Mouse (Mus musculus): ENCODE data around the gene Nup133. TPM values are rescaled to one million over a fixed set of nuclear protein-coding genes. Genes with fewer than 3 reads are reported as not detected.
A peak's percentile ranks its signal among the peaks of the same experiment; 100 is the strongest.

Nup133 gene
- polyA plus RNA-seq, 1 experiment = 7.9 TPM

- H3K27me3 ChIP-seq (replicated peaks; ENCODE audit: control insufficient read depth, insufficient read depth, low read length) = no peaks in the 10 kb centered on the region
- H3K4me3 ChIP-seq (ENCODE audit: insufficient read depth, low read depth, low read length) = no peak overlapping the region
- H3K4me1 ChIP-seq (ENCODE audit: control insufficient read depth, insufficient read depth, low read length) = no peaks in the 10 kb centered on the region
- DNase-seq = no peak
- no peak overlapping the region for H3K27ac ChIP-seq (ENCODE audit: insufficient read depth, low read depth, low read length)
- TF ChIP-seq POLR2A (IDR thresholded peaks at IDR 0.05; ENCODE audit: low read depth, low read length) (no peak), CTCF (conservative IDR thresholded peaks at IDR 0.05; ENCODE audit: insufficient read depth, insufficient read length, low read depth, low read length) (no peak)
- WGBS = 77% methylated on average over 7 of the region's 7 CpGs
- no peaks in the 10 kb centered on the region for H3K36me3 ChIP-seq (ENCODE audit: control insufficient read depth, insufficient read depth, low read length)
Measured at GRCm38 (mm10) chr8:123865786-123866185, 83.3 kb downstream of the Nup133 start.

- TF ChIP-seq POLR2A (IDR thresholded peaks at IDR 0.05; ENCODE audit: low read depth, low read length) = no peak
- no peak for TF ChIP-seq CTCF (conservative IDR thresholded peaks at IDR 0.05; ENCODE audit: insufficient read depth, insufficient read length, low read depth, low read length)
- WGBS = 68% methylated on average over 4 of the region's 4 CpGs
- no peak for DNase-seq
- Histone ChIP-seq H3K27ac (ENCODE audit: insufficient read depth, low read depth, low read length) (no peak overlapping the region), H3K4me1 (ENCODE audit: control insufficient read depth, insufficient read depth, low read length) (no peaks in the 10 kb centered on the region), H3K4me3 (ENCODE audit: insufficient read depth, low read depth, low read length) (no peak overlapping the region), H3K27me3 (replicated peaks; ENCODE audit: control insufficient read depth, insufficient read depth, low read length) (no peaks in the 10 kb centered on the region), H3K36me3 (ENCODE audit: control insufficient read depth, insufficient read depth, low read length) (no peaks in the 10 kb centered on the region)
Measured at GRCm38 (mm10) chr8:123860386-123860785, 88.7 kb downstream of the Nup133 start.

GRCm38 (mm10) chr8:123859648-123860259, 89.3 kb downstream of the Nup133 start, which contains the start of gene Ccsap:
Ccsap (minus strand) TSS chr8:123860209.
- TF ChIP-seq POLR2A (IDR thresholded peaks at IDR 0.05; ENCODE audit: low read depth, low read length) (no peak), CTCF (conservative IDR thresholded peaks at IDR 0.05; ENCODE audit: insufficient read depth, insufficient read length, low read depth, low read length) (no peak)
- Histone ChIP-seq H3K27ac (ENCODE audit: insufficient read depth, low read depth, low read length) (no peak within 1 kb of the TSS), H3K4me3 (ENCODE audit: insufficient read depth, low read depth, low read length) (peak within 1 kb of the TSS; percentile 65), H3K27me3 (replicated peaks; ENCODE audit: control insufficient read depth, insufficient read depth, low read length) (no peaks in the 10 kb centered on the region), H3K36me3 (ENCODE audit: control insufficient read depth, insufficient read depth, low read length) (no peaks in the 10 kb centered on the region), H3K4me1 (ENCODE audit: control insufficient read depth, insufficient read depth, low read length) (no peaks in the 10 kb centered on the region)
- 2% methylated on average over 48 of the region's 48 CpGs for WGBS
- DNase-seq = no peak

- under 1% methylated on average over 79 of the region's 79 CpGs for WGBS
- DNase-seq = peak; percentile 94
- no peaks in the 10 kb centered on the region for H3K36me3 ChIP-seq (ENCODE audit: control insufficient read depth, insufficient read depth, low read length)
- H3K4me3 ChIP-seq (ENCODE audit: insufficient read depth, low read depth, low read length) = peak overlapping the region; percentile 65
- H3K4me1 ChIP-seq (ENCODE audit: control insufficient read depth, insufficient read depth, low read length) = no peaks in the 10 kb centered on the region
- no peaks in the 10 kb centered on the region for H3K27me3 ChIP-seq (replicated peaks; ENCODE audit: control insufficient read depth, insufficient read depth, low read length)
- H3K27ac ChIP-seq (ENCODE audit: insufficient read depth, low read depth, low read length) = no peak overlapping the region
- TF ChIP-seq CTCF (conservative IDR thresholded peaks at IDR 0.05; ENCODE audit: insufficient read depth, insufficient read length, low read depth, low read length) (no peak), POLR2A (IDR thresholded peaks at IDR 0.05; ENCODE audit: low read depth, low read length) (no peak)
Measured at GRCm38 (mm10) chr8:123858941-123859647, 90.0 kb downstream of the Nup133 start.

GRCm38 (mm10) chr8:123858574-123858940, 90.5 kb downstream of the Nup133 start:
- H3K27ac ChIP-seq (ENCODE audit: insufficient read depth, low read depth, low read length) = no peak overlapping the region
- 5% methylated on average over 17 of the region's 17 CpGs for WGBS
- no peak for DNase-seq
- TF ChIP-seq POLR2A (IDR thresholded peaks at IDR 0.05; ENCODE audit: low read depth, low read length) (no peak), CTCF (conservative IDR thresholded peaks at IDR 0.05; ENCODE audit: insufficient read depth, insufficient read length, low read depth, low read length) (no peak)
- H3K27me3 ChIP-seq (replicated peaks; ENCODE audit: control insufficient read depth, insufficient read depth, low read length) = no peaks in the 10 kb centered on the region
- H3K36me3 ChIP-seq (ENCODE audit: control insufficient read depth, insufficient read depth, low read length) = no peaks in the 10 kb centered on the region
- peak overlapping the region; percentile 65 for H3K4me3 ChIP-seq (ENCODE audit: insufficient read depth, low read depth, low read length)
- H3K4me1 ChIP-seq (ENCODE audit: control insufficient read depth, insufficient read depth, low read length) = no peaks in the 10 kb centered on the region

GRCm38 (mm10) chr8:123857361-123857760, 91.7 kb downstream of the Nup133 start:
- H3K4me3 ChIP-seq (ENCODE audit: insufficient read depth, low read depth, low read length) = no peak overlapping the region
- no peak for DNase-seq
- WGBS = 85% methylated on average over 3 of the region's 3 CpGs
- TF ChIP-seq CTCF (conservative IDR thresholded peaks at IDR 0.05; ENCODE audit: insufficient read depth, insufficient read length, low read depth, low read length) (no peak), POLR2A (IDR thresholded peaks at IDR 0.05; ENCODE audit: low read depth, low read length) (no peak)
- H3K27ac ChIP-seq (ENCODE audit: insufficient read depth, low read depth, low read length) = no peak overlapping the region
- H3K27me3 ChIP-seq (replicated peaks; ENCODE audit: control insufficient read depth, insufficient read depth, low read length) = no peaks in the 10 kb centered on the region
- no peaks in the 10 kb centered on the region for H3K36me3 ChIP-seq (ENCODE audit: control insufficient read depth, insufficient read depth, low read length)
- no peaks in the 10 kb centered on the region for H3K4me1 ChIP-seq (ENCODE audit: control insufficient read depth, insufficient read depth, low read length)

GRCm38 (mm10) chr8:123854733-123855475, 94.2 kb downstream of the Nup133 start:
- no peak for DNase-seq
- H3K4me3 ChIP-seq (ENCODE audit: insufficient read depth, low read depth, low read length) = no peak overlapping the region
- 90% methylated on average over 9 of the region's 9 CpGs for WGBS
- no peak for TF ChIP-seq CTCF (conservative IDR thresholded peaks at IDR 0.05; ENCODE audit: insufficient read depth, insufficient read length, low read depth, low read length)
- no peak for TF ChIP-seq POLR2A (IDR thresholded peaks at IDR 0.05; ENCODE audit: low read depth, low read length)
- no peaks in the 10 kb centered on the region for H3K36me3 ChIP-seq (ENCODE audit: control insufficient read depth, insufficient read depth, low read length)
- no peak overlapping the region for H3K27ac ChIP-seq (ENCODE audit: insufficient read depth, low read depth, low read length)
- no peaks in the 10 kb centered on the region for H3K4me1 ChIP-seq (ENCODE audit: control insufficient read depth, insufficient read depth, low read length)
- H3K27me3 ChIP-seq (replicated peaks; ENCODE audit: control insufficient read depth, insufficient read depth, low read length) = no peaks in the 10 kb centered on the region
